Mouse (Mus musculus): ENCODE data around the gene Pygo2. TPM values are rescaled to one million over a fixed set of nuclear protein-coding genes. Genes with fewer than 3 reads are reported as not detected.

Pygo2 gene
- total RNA-seq, 4 experiments from 2014 or later = 9.2 to 12.3 (median 10.1) TPM

- DNase-seq (ENCODE audit: low spot score in 2 of 2) = peak in 1 of 2 experiments; percentile 42
Observed at GRCm38 (mm10) chr3:89392871-89393311, 37.1 kb upstream of the Pygo2 start.

DNA sequence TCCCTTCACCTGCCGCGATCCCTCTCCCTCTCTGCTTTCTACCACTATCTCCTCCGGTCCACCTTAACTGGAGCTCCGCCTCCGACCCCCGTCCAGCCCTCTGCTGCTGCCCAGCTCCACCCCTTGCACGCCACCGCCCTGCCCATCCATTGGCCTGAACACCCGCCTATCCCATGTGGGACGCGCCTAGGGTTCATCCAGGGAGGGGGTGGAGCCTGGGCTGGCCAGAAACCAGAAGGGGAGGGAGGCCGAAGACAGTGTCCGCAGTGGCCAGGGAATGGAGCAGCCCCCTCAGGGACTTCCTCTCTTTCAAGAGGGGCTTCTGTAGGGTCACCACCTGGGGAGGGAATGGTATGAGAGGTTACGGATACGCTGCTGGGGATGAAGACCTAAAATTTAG lies 36.4 kb upstream of the Pygo2 start:
- peak; percentile 99 for DNase-seq (ENCODE audit: low spot score in 2 of 2)

GRCm38 (mm10) chr3:89394006-89394893 lies 35.8 kb upstream of the Pygo2 start, which contains the start of gene Zbtb7b:
Zbtb7b (minus strand) TSS chr3:89394776.
- peak; percentile 79 to 86 for DNase-seq (ENCODE audit: low spot score in 2 of 2)

GRCm38 (mm10) chr3:89394894-89395256 lies 35.1 kb upstream of the Pygo2 start:
- DNase-seq (ENCODE audit: low spot score in 2 of 2) = peak; percentile 74 to 83

- no peak for DNase-seq (ENCODE audit: low spot score in 2 of 2)
Observed at GRCm38 (mm10) chr3:89395419-89395805, 34.6 kb upstream of the Pygo2 start.

DNA sequence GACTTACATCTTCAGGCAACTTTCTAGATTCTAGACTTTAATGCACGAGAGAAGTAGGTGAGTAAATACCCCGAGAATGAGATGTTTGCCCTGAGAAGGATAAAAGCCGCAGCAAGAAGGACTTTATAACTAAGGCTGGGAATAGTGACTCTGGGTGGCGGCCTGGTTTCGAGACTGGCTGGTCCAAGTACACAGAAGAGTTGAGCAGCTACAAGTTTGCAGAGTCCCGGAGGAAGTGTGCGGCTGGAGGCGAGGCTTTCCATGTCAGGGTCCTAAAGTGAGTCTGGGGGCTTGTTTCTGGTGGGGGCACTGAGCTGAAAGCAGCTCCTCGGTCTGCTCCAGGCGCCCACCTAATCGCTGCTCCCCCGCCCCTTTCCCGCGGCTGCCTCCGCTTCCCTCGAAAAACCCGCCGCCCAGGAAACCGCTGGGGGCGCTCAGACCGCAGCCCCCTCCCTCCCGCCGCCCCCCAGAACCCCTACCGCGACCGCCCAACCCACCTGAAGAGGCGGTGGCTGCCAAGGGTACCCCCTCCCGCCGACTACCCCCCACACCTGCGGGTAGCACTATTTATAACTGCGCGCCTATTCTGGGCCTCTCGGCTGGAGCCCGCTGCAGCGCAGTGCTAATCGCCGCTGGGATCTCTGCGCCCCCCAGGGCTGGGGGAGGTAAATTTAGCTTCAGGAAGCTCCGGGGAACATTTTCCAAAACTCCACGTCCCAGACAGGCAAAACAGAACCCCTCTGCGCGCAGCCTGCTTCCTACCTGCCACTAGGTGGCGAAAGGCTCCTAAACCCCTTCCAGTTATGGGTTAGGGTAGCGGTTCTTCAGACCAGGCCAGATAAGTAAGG lies 34.0 kb upstream of the Pygo2 start:
- DNase-seq (ENCODE audit: low spot score in 2 of 2) = peak; percentile 57 to 64

DNA sequence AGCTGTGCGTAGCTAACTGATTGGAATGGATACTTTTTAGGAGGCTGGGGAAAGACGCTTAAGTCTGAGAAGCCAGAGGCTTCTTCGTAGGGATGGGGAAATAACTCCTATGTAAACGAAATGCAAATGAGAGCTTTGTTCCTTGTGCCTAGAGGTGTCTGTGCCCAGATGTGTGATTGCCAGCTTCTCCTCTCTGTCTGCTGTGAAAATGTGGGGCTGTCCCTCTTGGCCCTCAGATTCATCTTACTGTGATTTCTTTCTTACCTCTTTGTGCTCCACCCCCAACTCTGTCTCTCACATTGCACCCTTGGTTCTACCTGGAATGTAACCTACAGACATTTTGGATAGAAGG lies 33.4 kb upstream of the Pygo2 start:
- no peak for DNase-seq (ENCODE audit: low spot score in 2 of 2)

GRCm38 (mm10) chr3:89401329-89401728 lies 28.7 kb upstream of the Pygo2 start:
- DNase-seq (ENCODE audit: low spot score in 2 of 2) = no peak

GRCm38 (mm10) chr3:89402693-89403092 lies 27.3 kb upstream of the Pygo2 start, which contains the start of gene Lenep:
Lenep (minus strand) TSS chr3:89402793.
- DNase-seq (ENCODE audit: low spot score in 2 of 2) = no peak

DNA sequence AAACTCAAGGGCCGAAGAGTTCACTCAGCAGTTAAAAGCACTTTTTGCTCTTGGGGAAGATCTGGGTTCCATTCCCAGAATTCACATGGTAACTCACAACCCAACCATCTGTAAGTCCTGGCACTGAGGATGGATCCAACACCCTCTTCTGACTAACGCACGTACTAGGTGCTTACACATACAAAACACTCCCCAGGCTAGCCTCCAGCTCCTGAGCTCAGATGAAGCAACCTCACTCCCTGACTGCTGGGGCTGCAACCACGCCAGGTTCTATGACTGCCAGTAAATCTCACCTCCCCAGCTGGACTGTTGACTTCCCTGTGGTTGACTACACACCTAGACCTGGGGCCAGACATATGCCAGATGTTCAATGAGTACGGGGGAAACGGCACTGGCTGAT lies 23.1 kb upstream of the Pygo2 start:
- DNase-seq (ENCODE audit: low spot score in 2 of 2) = peak in 1 of 2 experiments; percentile 34

GRCm38 (mm10) chr3:89408448-89408847 lies 21.6 kb upstream of the Pygo2 start:
- no peak for DNase-seq (ENCODE audit: low spot score in 2 of 2)

DNA sequence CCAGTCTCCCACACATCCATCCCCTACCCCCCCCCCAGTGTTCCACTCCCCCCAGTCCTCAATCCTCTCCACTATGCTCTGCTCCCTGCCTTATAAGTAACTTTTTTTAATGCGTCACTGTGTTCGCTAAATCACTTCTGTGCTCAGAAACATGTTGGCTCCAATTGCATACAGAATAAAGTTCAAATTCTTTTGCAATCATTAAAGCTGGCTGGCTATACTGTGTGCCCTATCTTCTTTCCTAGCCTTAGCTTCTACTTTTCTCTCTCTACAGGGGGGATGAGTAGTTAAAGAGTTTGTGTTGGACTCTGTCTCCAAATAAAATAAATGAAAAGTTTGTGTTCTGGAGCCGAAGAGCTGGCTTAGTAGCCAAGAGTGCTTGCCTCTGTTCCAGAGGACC lies 20.3 kb upstream of the Pygo2 start:
- DNase-seq (ENCODE audit: low spot score in 2 of 2) = no peak

DNA sequence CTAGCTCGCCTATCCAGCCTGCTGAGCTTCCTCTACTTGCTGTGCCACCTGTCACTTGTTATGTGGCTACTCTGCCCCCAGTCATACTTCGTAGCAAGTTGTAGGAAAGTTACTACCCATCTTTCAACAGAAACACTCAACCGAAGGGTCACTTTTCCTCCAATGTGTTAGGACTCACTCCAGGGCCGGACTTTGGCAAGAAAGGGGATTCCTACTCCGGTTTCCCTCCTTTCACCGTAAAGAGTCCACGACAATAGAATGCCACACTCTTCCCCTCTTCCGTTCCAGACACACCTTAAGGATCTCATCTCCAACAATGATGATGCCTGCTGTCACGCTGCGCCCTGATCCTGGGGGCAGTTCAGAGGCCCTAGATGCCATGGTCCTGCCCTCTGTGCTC lies 19.1 kb upstream of the Pygo2 start:
- no peak for DNase-seq (ENCODE audit: low spot score in 2 of 2)

DNA sequence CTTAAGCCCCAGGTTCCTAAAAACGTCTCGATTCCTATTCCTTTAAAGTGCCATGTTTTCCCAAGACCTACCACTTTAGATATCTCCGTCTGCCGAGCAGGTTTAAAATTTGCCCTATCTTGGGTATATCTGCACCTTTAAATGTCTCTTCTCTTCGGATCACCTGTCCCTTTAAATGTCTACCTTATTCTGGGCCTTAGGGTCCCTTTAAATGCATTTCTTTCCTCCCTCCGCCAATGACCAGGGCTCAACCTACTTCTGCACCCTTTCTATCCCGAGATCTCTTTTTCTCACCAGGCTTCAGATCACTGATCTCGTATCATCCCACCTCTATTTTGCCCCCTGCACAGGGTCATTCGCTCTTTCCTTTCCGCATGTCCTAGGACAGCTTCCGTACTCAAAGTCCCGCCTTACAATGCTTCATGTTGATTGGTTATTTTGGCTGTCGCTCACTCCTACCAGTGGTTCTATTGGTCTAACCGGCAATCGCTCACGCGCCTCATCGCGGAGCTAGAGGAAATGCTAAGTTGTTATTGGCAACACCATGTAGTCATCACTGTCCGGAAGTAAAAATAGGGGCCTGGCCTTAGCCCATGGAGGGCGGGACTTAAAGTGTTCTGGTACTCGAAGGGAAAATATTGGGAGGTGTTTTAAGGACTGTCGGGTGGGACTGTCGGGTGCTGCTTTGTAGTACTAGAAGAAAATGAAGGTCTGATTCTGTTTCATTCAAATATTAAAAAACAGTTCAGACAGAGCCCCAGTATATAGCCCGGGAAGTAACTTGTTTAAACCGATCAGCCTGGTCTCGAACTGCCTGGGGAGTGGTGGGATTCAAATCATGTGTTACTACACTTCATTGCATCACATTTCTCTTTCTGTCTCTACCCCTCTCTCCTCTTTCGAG lies 18.3 kb upstream of the Pygo2 start, which contains the start of gene Flad1:
Flad1 (minus strand) TSS at position 381 of the 904 bp plus-strand sequence.
- peak; percentile 99 for DNase-seq (ENCODE audit: low spot score in 2 of 2)

DNA sequence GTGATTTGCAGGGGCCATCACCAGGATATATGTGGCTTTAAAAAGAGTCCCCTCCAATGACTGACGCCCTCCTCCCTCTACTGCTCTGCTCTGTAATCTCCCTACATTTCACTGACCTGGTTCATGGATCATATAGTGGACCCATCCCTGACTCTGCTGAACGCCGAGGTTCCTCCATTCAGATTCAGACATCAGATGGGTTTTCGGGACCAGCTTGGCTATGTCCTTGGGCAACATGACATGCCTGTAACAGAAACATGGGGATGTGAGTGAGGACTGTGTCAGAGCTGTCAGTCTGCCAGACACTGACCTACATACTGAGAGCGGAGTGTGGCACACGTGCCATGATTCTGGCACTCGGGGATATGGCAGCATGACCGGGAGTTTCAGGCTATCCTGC lies 13.9 kb upstream of the Pygo2 start:
- DNase-seq (ENCODE audit: low spot score in 2 of 2) = no peak

DNA sequence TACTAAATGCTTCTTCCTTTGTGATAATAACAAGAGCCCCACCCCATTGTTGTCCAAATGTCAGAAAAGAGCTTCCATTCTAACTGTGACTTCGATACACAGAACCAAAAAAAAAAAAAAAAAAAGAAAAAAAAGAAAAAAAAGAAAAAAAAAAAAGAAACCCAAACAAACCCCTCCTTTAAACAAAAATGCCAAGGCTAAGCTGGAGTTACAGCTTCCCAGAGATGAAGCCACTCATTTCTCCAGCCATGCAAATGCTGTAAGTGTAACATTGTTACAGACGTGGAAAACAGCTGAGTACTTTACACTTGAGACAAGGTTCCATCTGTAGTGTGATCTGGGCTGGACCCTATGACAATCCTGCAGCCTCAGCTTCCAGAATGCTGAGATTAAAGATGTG lies 12.9 kb upstream of the Pygo2 start:
- no peak for DNase-seq (ENCODE audit: low spot score in 2 of 2)

- DNase-seq (ENCODE audit: low spot score in 2 of 2) = no peak
Observed at GRCm38 (mm10) chr3:89417840-89418169, 12.2 kb upstream of the Pygo2 start.

DNA sequence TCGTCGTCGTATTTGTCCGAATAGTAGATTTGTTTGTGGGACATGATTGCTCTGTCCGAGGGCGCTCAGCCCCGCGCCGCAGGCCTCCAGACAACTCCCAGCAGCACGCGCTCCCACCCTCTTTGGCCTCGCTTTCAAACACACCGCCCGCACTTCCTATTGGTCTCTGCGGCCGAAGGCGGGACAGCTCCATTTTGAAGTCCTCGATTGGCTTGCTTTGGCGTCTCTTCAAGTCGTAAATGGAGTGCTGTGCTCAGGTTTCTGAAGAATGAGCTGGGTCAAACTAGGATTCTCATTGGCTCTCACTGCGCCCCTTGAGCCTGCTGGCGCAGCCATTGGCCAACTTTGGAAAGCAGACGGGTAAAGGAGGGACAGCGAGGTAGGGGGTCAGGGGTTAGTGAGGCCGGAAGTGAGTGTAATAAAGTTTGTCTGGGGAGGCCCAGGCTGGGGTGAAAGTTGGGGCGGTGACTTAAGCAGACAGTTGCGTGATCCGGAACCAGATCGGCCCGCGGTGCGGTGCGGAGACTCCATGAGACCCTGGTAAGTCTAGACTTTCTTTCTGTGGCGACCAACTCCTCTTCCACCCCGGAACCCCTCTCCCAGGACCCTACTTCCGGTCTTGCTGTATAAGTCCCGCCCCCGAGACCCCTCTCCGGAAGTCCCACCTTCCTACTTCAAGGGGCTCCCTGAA lies 11.7 kb upstream of the Pygo2 start, which contains the start of the genes Cks1b and Shc1:
Cks1b (minus strand) TSS at position 214 of the 691 bp plus-strand sequence.
Shc1 (plus strand) TSS at position 274 of the 691 bp plus-strand sequence.
- DNase-seq (ENCODE audit: low spot score in 2 of 2) = peak; percentile 94 to 95

- DNase-seq (ENCODE audit: low spot score in 2 of 2) = peak; percentile 71
Observed at GRCm38 (mm10) chr3:89418861-89419250, 11.2 kb upstream of the Pygo2 start.

GRCm38 (mm10) chr3:89419571-89419970 lies 10.4 kb upstream of the Pygo2 start:
- DNase-seq (ENCODE audit: low spot score in 2 of 2) = no peak

Data from gastrocnemius, adult 8-10 months (tissue).